Mouse (Mus musculus) heart, postnatal 0 days (tissue): Measurements from ENCODE around the gene Nfic.

Experiments
- CTCF ChIP-seq: IDR thresholded peaks from 2 replicates; pipeline ENCODE4 v1.5.1; 2016; ENCODE audit warnings: antibody characterized with exemption, control low read depth, low read depth
- EP300 ChIP-seq: IDR thresholded peaks from 2 replicates; pipeline ENCODE4 v1.6.1; 2016; ENCODE audit warnings: antibody characterized with exemption, low read depth

- no peak for TF ChIP-seq EP300
- TF ChIP-seq CTCF: no peak
These were observed 3.0 kb downstream of the Nfic start for GRCm38 (mm10) chr10:81452237-81452946.
